Mouse (Mus musculus) embryonic facial prominence, embryonic 10.5 days (tissue): Measurements from ENCODE around the gene Rgs19. TPM values are rescaled to one million over a fixed set of nuclear protein-coding genes. Genes with fewer than 3 reads are reported as not detected.
A peak's percentile ranks its signal among the peaks of the same experiment; 100 is the strongest.

Experiments
- DNase-seq: peaks from one replicate; pipeline ENCODE4 v3.0.0-alpha.2; 2017; ENCODE audit warnings: low spot score
- H3K27ac ChIP-seq: fragments of 300-500 bp; sonication (generic); replicated peaks from 2 replicates; pipeline ENCODE4 v1.5.1; 2016; ENCODE audit warnings: mild to moderate bottlenecking
- H3K27me3 ChIP-seq: fragments of 300-500 bp; sonication (generic); replicated peaks from 2 replicates; pipeline ENCODE4 v1.6.1; 2016; ENCODE audit warnings: low read depth, mild to moderate bottlenecking; ENCODE audit not compliant: poor library complexity, severe bottlenecking
- H3K36me3 ChIP-seq: fragments of 300-500 bp; sonication (generic); replicated peaks from 2 replicates; pipeline ENCODE4 v1.6.1; 2016; ENCODE audit warnings: mild to moderate bottlenecking, moderate library complexity
- H3K4me1 ChIP-seq: fragments of 300-500 bp; sonication (generic); 2 replicates; pipeline ENCODE4 v1.6.1; 2016
- H3K4me3 ChIP-seq: fragments of 300-500 bp; sonication (generic); 2 replicates; pipeline ENCODE4 v1.5.1; 2016; ENCODE audit warnings: mild to moderate bottlenecking, moderate library complexity
- H3K9me3 ChIP-seq: fragments of 300-500 bp; sonication (generic); 2 replicates; pipeline ENCODE4 v1.6.1; 2016; ENCODE audit warnings: mild to moderate bottlenecking
- WGBS: fragments of 180-500 bp; shearing (Covaris S2); methylation state at CpG from one replicate; pipeline ENCODE4 v1.1.7; 2016; 5-methylcytosine and 5-hydroxymethylcytosine counted together
- polyA plus RNA-seq: library from polyadenylated mRNA; unstranded; fragments of >200 nt; fragmentation: Nextera tagmentation; extraction: Ambion mirVana; gene quantifications from 2 replicates; pipeline ENCODE4 v1.2.1, GENCODE M21; 2016

The Rgs19 gene
- polyA plus RNA-seq, result 85.2 and 89.9 TPM in 2 replicates

DNA sequence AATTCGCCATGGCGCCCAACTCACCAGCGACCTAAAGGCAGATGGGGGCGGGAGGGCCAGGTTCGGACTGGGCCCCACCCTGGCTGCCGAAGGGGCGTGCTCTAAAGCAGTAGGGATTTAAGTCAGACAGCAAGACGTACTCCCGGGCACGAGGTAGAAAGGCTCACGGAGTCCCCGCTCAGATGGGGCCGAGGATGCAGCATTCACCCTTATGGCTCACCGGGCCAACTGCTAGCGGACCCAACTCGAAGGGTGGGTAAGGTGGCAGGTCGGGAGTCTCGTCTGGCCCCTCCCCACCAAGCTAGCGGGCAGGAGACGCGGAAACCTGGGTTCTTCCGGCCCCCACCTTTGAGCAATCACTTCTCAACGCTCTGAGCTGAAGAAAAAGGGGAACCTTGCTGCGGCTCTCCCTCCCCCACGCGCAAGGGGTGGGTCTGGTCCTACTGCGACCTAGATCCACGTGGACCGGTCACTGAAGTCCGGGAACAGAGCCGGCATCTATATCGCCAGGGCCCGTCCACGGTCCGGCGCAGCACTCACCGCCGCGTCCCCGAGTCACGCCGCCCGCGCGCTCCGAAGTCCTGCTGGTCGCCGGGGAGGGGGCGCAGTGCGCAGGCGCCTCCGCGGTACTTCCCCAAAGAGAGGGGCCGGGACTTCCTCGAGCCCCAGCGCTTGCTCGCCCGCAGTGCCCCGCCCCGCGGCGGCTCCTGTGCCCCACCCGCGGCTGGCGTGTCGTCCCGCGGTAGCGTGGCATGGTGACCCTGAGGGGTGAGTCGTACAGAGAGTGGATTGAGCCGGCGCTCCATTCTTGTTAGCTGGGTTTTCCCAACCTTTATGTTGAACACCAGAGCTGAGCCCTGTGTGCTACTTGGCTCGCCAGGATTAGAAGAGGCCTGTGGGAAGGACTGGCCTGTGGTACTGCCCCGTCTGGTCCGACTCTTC is at the start of gene Rgs19:
Rgs19 (minus strand) TSS at position 639 of the 942 bp plus-strand sequence.
- WGBS, result under 1% methylated on average over 75 of the region's 75 CpGs
- Histone ChIP-seq H3K9me3 (no peaks in the 10 kb centered on the region), H3K27ac (peak within 1 kb of the TSS; percentile 93), H3K4me3 (peak within 1 kb of the TSS; percentile 81), H3K36me3 (peaks cover 28% of the 10 kb centered on the region), H3K4me1 (peaks cover 32% of the 10 kb centered on the region), H3K27me3 (peaks cover 29% of the 10 kb centered on the region)
- DNase-seq, result peak; percentile 89

DNA sequence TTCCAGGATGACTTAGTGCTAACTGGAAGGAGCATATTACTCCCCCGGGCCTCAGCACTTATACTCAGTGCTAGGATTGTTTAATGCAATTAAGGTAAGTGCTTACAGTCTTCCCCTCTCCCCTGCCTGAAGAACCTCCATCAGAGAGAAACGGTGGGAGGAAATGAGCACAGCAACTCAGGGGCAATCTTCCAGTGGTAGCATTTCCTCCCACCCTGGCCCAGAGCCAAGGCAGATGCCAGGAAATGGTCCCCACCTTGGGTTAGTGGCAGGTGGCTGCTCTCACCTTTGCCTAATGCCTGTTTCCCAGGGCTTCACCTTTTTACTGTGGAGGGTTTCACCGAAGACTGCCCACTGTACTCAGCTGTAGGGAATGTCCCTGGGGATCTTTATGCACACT is 36.3 kb upstream of the Rgs19 start:
- H3K27ac ChIP-seq, result no peak overlapping the region
- H3K9me3 ChIP-seq, result no peaks in the 10 kb centered on the region
- H3K27me3 ChIP-seq, result no peaks in the 10 kb centered on the region
- H3K4me1 ChIP-seq, result peaks cover 6% of the 10 kb centered on the region
- H3K4me3 ChIP-seq, result no peak overlapping the region
- H3K36me3 ChIP-seq, result no peaks in the 10 kb centered on the region
- 71% methylated on average over 3 of the region's 3 CpGs for WGBS
- DNase-seq, result no peak

DNA sequence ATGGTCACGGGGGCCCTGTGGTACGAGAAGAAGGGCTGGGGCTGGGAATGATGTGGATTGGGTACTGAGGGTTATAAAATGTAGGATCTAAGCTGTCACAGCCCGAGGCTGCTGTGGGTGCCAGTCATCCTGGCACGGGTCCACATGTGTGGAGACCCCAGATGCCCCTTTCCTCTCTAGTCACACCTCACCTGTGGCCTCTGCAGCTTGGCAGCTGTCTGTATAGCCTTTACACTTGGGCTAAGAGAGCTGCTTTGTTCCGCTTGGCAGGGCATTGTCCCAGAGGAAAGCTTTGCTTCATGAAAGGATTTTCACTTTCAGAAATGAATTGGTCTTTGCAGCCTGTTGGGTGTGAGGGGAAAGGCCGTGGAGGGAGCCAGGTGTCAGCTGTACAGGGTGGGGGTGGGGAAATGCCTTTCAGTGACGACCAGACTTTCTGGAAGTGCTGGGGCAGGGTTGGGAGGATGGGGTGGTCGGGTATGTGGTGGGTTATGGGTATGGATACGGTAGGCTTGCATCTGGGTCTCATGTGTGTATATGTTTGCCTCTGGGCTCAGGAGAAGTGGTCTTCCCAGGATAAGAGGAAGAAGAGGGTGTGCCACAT is 34.0 kb upstream of the Rgs19 start:
- Histone ChIP-seq H3K4me3 (no peak overlapping the region), H3K27ac (no peak overlapping the region), H3K9me3 (no peaks in the 10 kb centered on the region), H3K27me3 (no peaks in the 10 kb centered on the region), H3K36me3 (no peaks in the 10 kb centered on the region), H3K4me1 (peaks cover 6% of the 10 kb centered on the region)
- DNase-seq, result no peak
- WGBS, result 58% methylated on average over 9 of the region's 9 CpGs

DNA sequence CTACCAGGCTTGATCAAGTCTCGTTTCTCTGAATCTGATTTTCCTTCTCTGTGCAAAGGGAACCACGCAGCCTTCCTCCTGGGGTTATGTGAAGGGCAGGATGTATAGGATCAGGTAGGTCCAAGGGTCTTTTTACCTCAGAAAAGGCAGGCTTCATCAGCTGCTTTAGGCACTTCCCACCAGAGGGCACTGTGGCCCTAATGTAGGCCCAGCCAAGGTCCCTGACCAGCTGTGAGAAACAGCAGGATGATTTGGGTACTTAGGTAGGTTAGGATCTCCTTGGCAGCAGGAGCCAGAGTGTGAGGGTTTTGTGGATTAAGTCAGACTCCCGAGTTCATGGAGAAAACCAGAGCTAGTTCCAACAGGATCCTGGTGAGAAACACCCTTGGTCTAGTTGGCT is 28.4 kb upstream of the Rgs19 start:
- no peak overlapping the region for H3K27ac ChIP-seq
- H3K27me3 ChIP-seq, result no peaks in the 10 kb centered on the region
- peak; percentile 68 for DNase-seq
- no peak overlapping the region for H3K4me3 ChIP-seq
- no peaks in the 10 kb centered on the region for H3K4me1 ChIP-seq
- H3K9me3 ChIP-seq, result no peaks in the 10 kb centered on the region
- WGBS, result 12% methylated on average over 3 of the region's 3 CpGs
- H3K36me3 ChIP-seq, result no peaks in the 10 kb centered on the region

DNA sequence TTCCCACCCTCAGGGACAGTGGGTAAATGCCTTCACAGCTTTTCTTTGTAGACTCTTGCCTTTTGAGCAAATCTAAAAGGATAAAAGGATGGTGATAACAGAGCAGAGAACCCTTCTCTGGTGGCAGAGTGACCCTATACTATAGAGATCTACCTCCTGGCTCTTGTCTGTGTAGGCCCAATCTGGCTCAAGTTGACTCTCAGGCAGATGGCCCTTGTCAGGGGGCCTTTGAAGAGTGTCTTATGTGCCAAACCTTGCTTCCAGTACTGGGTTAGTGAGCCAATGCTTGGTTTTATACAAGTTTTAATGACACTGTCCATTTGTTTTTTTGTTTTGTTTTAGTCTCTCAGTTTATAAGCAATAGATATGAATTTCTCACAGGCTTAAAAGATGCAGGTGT is 27.4 kb upstream of the Rgs19 start:
- no peaks in the 10 kb centered on the region for H3K36me3 ChIP-seq
- no peak for DNase-seq
- H3K9me3 ChIP-seq, result no peaks in the 10 kb centered on the region
- no peaks in the 10 kb centered on the region for H3K4me1 ChIP-seq
- no peak overlapping the region for H3K4me3 ChIP-seq
- H3K27ac ChIP-seq, result no peak overlapping the region
- no peaks in the 10 kb centered on the region for H3K27me3 ChIP-seq

DNA sequence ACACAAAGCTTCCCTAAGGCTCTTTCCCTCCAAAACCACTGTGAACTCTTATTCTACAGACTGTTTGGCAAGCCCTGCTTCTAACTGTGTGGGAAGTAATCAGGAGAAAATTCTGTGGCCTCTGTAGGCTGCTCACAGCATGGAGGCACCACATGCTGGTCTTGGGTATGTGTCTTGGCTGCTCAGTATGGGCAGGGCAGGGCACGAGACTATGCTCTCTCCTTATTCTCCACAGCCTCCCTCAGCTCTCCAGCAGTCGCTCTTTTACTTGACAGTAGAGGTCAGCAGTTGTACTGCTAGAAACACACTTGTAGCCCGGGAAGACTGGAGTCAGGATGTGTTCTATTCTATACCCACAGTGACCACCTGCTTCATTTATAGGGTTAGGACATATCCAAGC is 26.3 kb upstream of the Rgs19 start:
- Histone ChIP-seq H3K9me3 (no peaks in the 10 kb centered on the region), H3K27ac (no peak overlapping the region)
- 36% methylated on average over 3 of the region's 3 CpGs for WGBS

DNA sequence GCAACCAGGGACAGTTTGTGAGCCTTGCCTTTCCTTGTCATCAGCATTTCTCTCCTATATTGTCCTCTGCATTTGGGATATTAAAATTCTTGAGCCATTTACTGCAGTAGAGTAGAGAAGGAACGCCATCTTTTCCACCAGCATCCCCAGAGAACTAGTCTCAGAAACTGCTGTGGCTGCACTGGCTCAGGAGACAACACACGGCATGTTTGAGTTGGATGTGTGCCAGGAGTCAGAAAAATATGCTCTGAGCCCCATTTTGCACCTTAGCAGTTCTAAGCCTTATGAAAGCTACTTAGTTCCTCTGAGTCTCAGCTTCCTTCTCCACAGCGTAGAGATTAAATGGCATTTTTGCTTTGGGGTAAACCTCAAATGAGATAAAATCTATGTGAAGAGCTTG is 23.2 kb upstream of the Rgs19 start:
- Histone ChIP-seq H3K27ac (no peak overlapping the region), H3K36me3 (no peaks in the 10 kb centered on the region), H3K4me3 (no peak overlapping the region), H3K9me3 (no peaks in the 10 kb centered on the region), H3K4me1 (peaks cover 13% of the 10 kb centered on the region), H3K27me3 (no peaks in the 10 kb centered on the region)
- DNase-seq, result no peak
- WGBS, result 86% methylated on average over 3 of the region's 3 CpGs

More for the DNA sequence above, 26.3 kb upstream of the Rgs19 start:
- Histone ChIP-seq H3K4me3 (no peak overlapping the region), H3K4me1 (peaks cover 6% of the 10 kb centered on the region), H3K27me3 (no peaks in the 10 kb centered on the region), H3K36me3 (no peaks in the 10 kb centered on the region)
- no peak for DNase-seq

DNA sequence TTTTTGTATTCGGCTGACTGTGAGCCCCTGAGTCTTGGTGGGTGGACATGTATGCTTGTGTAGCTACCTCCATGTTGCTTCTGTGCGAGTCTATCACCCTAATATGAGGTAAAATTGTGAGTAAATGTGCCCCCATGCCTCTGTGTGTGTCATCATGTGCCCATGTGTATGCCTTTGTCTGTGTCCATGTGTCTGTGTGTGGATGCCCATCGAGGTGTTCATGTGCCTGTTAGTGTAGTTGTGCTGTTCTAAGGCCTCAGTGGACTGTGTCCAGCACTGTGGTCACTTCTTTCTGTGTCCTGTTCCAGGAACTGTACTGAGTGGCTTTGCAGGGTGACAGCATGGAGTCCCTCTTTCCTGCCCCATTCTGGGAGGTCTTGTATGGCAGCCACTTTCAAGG is 21.6 kb upstream of the Rgs19 start:
- Histone ChIP-seq H3K27me3 (no peaks in the 10 kb centered on the region), H3K9me3 (no peaks in the 10 kb centered on the region), H3K4me3 (peak overlapping the region; percentile 49), H3K4me1 (peaks cover 13% of the 10 kb centered on the region), H3K27ac (0 out of 2 replicates have a peak overlapping the region, but pooled peaks have one; percentile 72), H3K36me3 (no peaks in the 10 kb centered on the region)
- WGBS, result 69% methylated on average over 3 of the region's 3 CpGs
- DNase-seq, result no peak

DNA sequence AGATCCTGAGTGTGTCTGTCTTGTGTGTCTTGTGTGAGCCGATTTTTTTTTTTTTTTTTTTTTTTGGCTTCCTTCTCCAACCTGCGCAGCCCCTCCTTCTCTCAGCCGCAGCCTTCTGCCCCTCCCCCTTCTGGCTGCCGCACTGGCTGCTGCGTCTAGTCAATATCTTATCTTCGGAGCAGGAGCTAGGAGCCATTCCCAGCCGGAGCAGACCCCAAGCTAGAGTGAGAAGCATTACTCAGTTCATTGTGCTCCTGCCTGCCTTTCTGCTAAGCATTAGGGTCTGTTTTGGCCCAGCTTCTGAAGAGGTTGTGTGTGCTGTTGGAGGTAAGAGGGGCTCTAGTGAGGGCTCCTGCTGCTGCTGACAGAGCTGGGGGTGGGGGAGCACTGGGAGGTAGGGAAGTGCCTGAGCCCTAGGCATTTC is 21.1 kb upstream of the Rgs19 start, which contains the start of gene Oprl1:
Oprl1 (plus strand) TSS at position 114 of the 424 bp plus-strand sequence.
- 6% methylated on average over 7 of the region's 7 CpGs for WGBS
- Histone ChIP-seq H3K9me3 (no peaks in the 10 kb centered on the region), H3K36me3 (no peaks in the 10 kb centered on the region), H3K27me3 (no peaks in the 10 kb centered on the region), H3K4me3 (peak within 1 kb of the TSS; percentile 49), H3K27ac (peak within 1 kb of the TSS; percentile 72), H3K4me1 (peaks cover 13% of the 10 kb centered on the region)
- peak; percentile 49 for DNase-seq

DNA sequence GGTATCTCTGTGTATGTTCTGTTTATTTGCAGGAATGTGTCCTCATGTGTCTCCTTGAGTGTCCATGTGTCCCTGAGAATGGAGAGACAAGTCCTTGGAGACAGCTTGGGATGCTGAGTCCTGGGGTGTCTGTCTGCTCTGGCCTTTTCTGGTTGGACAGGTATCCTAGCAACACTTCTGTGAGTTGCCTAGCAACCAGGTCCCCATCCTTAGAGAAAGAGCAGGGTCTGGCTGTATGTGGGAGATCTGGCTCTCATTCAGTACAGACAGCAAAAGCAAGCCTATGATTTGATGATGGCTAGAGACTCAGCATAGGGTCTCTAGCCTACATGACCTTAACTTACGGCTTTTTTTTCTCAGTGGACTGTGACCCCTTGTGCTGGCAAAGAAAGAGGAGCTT is 20.0 kb upstream of the Rgs19 start:
- no peaks in the 10 kb centered on the region for H3K36me3 ChIP-seq
- no peaks in the 10 kb centered on the region for H3K27me3 ChIP-seq
- no peak overlapping the region for H3K27ac ChIP-seq
- H3K4me3 ChIP-seq, result no peak overlapping the region
- H3K9me3 ChIP-seq, result no peaks in the 10 kb centered on the region
- 76% methylated on average over 1 of the region's 1 CpGs for WGBS
- no peak for DNase-seq
- peaks cover 13% of the 10 kb centered on the region for H3K4me1 ChIP-seq

DNA sequence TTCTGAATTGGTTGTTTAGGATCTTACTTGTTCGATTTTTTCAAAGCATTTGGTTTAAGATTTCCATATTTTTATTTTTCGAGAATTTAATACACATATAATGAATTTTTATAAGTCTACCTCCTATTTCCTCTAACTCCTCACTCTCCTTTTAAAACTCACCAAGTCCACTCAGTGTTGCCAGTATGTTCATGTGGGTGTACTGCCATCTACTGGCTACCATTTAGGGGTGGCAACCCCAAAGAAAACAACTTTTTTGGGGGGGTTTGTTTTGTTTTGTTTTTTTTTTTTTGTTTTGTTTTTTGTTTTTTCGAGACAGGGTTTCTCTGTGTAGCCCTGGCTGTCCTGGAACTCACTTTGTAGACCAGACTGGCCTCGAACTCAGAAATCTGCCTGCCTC is 12.9 kb upstream of the Rgs19 start:
- Histone ChIP-seq H3K27me3 (no peaks in the 10 kb centered on the region), H3K27ac (no peak overlapping the region), H3K4me1 (no peaks in the 10 kb centered on the region), H3K9me3 (no peaks in the 10 kb centered on the region), H3K36me3 (no peaks in the 10 kb centered on the region), H3K4me3 (no peak overlapping the region)
- DNase-seq, result no peak
- WGBS, result 41% methylated on average over 4 of the region's 4 CpGs

DNA sequence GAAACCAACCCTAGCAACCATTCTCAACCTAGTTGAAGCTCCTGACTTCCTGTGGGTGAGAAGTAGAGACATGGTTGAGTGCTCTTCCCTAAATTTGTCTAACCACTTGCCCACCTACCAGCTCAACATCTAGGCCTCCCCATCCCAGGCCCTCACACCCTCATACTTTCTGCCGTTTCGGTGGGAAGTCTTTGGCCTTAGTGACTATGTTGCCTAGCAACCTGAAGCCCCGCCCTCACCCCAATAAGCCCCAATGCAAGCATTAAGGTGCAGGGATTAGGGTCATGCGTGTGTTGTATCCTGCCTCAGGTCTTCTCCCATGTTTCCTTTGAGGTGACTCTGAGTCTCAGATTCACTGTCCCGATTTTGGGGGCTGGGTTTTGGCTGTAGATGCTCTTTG is 4.5 kb upstream of the Rgs19 start, which contains the start of gene Lkaaear1:
Lkaaear1 (minus strand) TSS at position 202 of the 400 bp plus-strand sequence.
- H3K27me3 ChIP-seq, result peaks cover 29% of the 10 kb centered on the region
- peaks cover 11% of the 10 kb centered on the region for H3K4me1 ChIP-seq
- H3K9me3 ChIP-seq, result no peaks in the 10 kb centered on the region
- no peak for DNase-seq
- no peak within 1 kb of the TSS for H3K27ac ChIP-seq
- WGBS, result 54% methylated on average over 5 of the region's 5 CpGs
- H3K4me3 ChIP-seq, result no peak within 1 kb of the TSS
- no peaks in the 10 kb centered on the region for H3K36me3 ChIP-seq
